Mouse (Mus musculus): ENCODE data around the gene Gm21887. TPM values are rescaled to one million over a fixed set of nuclear protein-coding genes. Genes with fewer than 3 reads are reported as not detected.
A peak's percentile ranks its signal among the peaks of the same experiment; 100 is the strongest.
"Not testable (repeated sequence)": the region's sequence is repeated elsewhere in the genome, so short reads cannot be mapped to it uniquely, and the experiment has no call there.

The Gm21887 gene
- polyA plus RNA-seq, 1 experiment from 2014 or later, result 124 TPM

GRCm38 (mm10) chrX:169988571-169989218 lies 20.8 kb upstream of the Gm21887 start:
- H3K4me2 ChIP-seq (ENCODE audit: low read length); H3K27ac ChIP-seq (ENCODE audit: low read length); H3K27me3 ChIP-seq (ENCODE audit: control insufficient read depth, insufficient read depth, low read depth, low read length); H3K9ac ChIP-seq (ENCODE audit: low read depth, low read length); H3K4me1 ChIP-seq (ENCODE audit: control insufficient read depth, insufficient read depth, low read length); H3K4me3 ChIP-seq (ENCODE audit: low read depth, low read length): not testable (repeated sequence)
- ATAC-seq, result peak; percentile 6; the same call in 1 of the 2 replicates
- peaks cover 37% of the 10 kb centered on the region for H3K36me3 ChIP-seq (ENCODE audit: control insufficient read depth, insufficient read depth, low read length)
- peaks cover 33% of the 10 kb centered on the region for H3K9me3 ChIP-seq (replicated peaks; ENCODE audit: control insufficient read depth, low read length, poor library complexity, severe bottlenecking)
- WGBS, result 94% methylated on average over 56 of the region's 56 CpGs

- H3K9me3 ChIP-seq (replicated peaks; ENCODE audit: control insufficient read depth, low read length, poor library complexity, severe bottlenecking), result peaks cover 32% of the 10 kb centered on the region
- not testable (repeated sequence) for H3K4me2 ChIP-seq (ENCODE audit: low read length); H3K4me3 ChIP-seq (ENCODE audit: low read depth, low read length); H3K9ac ChIP-seq (ENCODE audit: low read depth, low read length); H3K4me1 ChIP-seq (ENCODE audit: control insufficient read depth, insufficient read depth, low read length); H3K27ac ChIP-seq (ENCODE audit: low read length); H3K27me3 ChIP-seq (ENCODE audit: control insufficient read depth, insufficient read depth, low read depth, low read length)
- ATAC-seq, result 0 out of 2 replicates have a peak, but pooled peaks have one; percentile 0
- WGBS, result 88% methylated on average over 8 of the region's 8 CpGs
- H3K36me3 ChIP-seq (ENCODE audit: control insufficient read depth, insufficient read depth, low read length), result peaks cover 34% of the 10 kb centered on the region
Observed at GRCm38 (mm10) chrX:169989219-169989595, 20.3 kb upstream of the Gm21887 start.

GRCm38 (mm10) chrX:169989691-169990631 lies 19.5 kb upstream of the Gm21887 start:
- not testable (repeated sequence) for H3K4me1 ChIP-seq (ENCODE audit: control insufficient read depth, insufficient read depth, low read length); H3K4me3 ChIP-seq (ENCODE audit: low read depth, low read length); ATAC-seq; H3K4me2 ChIP-seq (ENCODE audit: low read length); H3K27me3 ChIP-seq (ENCODE audit: control insufficient read depth, insufficient read depth, low read depth, low read length); H3K27ac ChIP-seq (ENCODE audit: low read length); H3K9ac ChIP-seq (ENCODE audit: low read depth, low read length)
- peaks cover 28% of the 10 kb centered on the region for H3K36me3 ChIP-seq (ENCODE audit: control insufficient read depth, insufficient read depth, low read length)
- WGBS, result 76% methylated on average over 56 of the region's 56 CpGs
- peaks cover 26% of the 10 kb centered on the region for H3K9me3 ChIP-seq (replicated peaks; ENCODE audit: control insufficient read depth, low read length, poor library complexity, severe bottlenecking)

GRCm38 (mm10) chrX:169991128-169991873 lies 18.2 kb upstream of the Gm21887 start:
- H3K9me3 ChIP-seq (replicated peaks; ENCODE audit: control insufficient read depth, low read length, poor library complexity, severe bottlenecking), result peaks cover 23% of the 10 kb centered on the region
- not testable (repeated sequence) for H3K4me1 ChIP-seq (ENCODE audit: control insufficient read depth, insufficient read depth, low read length); H3K27me3 ChIP-seq (ENCODE audit: control insufficient read depth, insufficient read depth, low read depth, low read length); H3K9ac ChIP-seq (ENCODE audit: low read depth, low read length); ATAC-seq; H3K4me3 ChIP-seq (ENCODE audit: low read depth, low read length); H3K27ac ChIP-seq (ENCODE audit: low read length)
- H3K4me2 ChIP-seq (ENCODE audit: low read length), result peak overlapping the region; percentile 20; the same call in 1 of the 2 replicates
- H3K36me3 ChIP-seq (ENCODE audit: control insufficient read depth, insufficient read depth, low read length), result peaks cover 22% of the 10 kb centered on the region
- WGBS, result 9% methylated on average over 16 of the region's 28 CpGs

- 6% methylated on average over 6 of the region's 15 CpGs for WGBS
- peaks cover 23% of the 10 kb centered on the region for H3K9me3 ChIP-seq (replicated peaks; ENCODE audit: control insufficient read depth, low read length, poor library complexity, severe bottlenecking)
Observed at GRCm38 (mm10) chrX:169992086-169992930, 17.2 kb upstream of the Gm21887 start.

GRCm38 (mm10) chrX:169992951-169993547 lies 16.4 kb upstream of the Gm21887 start:
- not testable (repeated sequence) for H3K4me3 ChIP-seq (ENCODE audit: low read depth, low read length); ATAC-seq; H3K9ac ChIP-seq (ENCODE audit: low read depth, low read length); H3K27ac ChIP-seq (ENCODE audit: low read length); H3K4me2 ChIP-seq (ENCODE audit: low read length); H3K27me3 ChIP-seq (ENCODE audit: control insufficient read depth, insufficient read depth, low read depth, low read length); H3K4me1 ChIP-seq (ENCODE audit: control insufficient read depth, insufficient read depth, low read length)
- Histone ChIP-seq H3K36me3 (ENCODE audit: control insufficient read depth, insufficient read depth, low read length) (peaks cover 18% of the 10 kb centered on the region), H3K9me3 (replicated peaks; ENCODE audit: control insufficient read depth, low read length, poor library complexity, severe bottlenecking) (peaks cover 19% of the 10 kb centered on the region)
- WGBS, result no CpG with 5 or more reads among the region's 8 CpGs

More at GRCm38 (mm10) chrX:169992086-169992930, 17.2 kb upstream of the Gm21887 start:
- H3K4me1 ChIP-seq (ENCODE audit: control insufficient read depth, insufficient read depth, low read length); H3K4me2 ChIP-seq (ENCODE audit: low read length); H3K27ac ChIP-seq (ENCODE audit: low read length); H3K4me3 ChIP-seq (ENCODE audit: low read depth, low read length); H3K27me3 ChIP-seq (ENCODE audit: control insufficient read depth, insufficient read depth, low read depth, low read length); ATAC-seq; H3K9ac ChIP-seq (ENCODE audit: low read depth, low read length): not testable (repeated sequence)
- peaks cover 22% of the 10 kb centered on the region for H3K36me3 ChIP-seq (ENCODE audit: control insufficient read depth, insufficient read depth, low read length)

GRCm38 (mm10) chrX:169994011-169994865 lies 15.2 kb upstream of the Gm21887 start:
- not testable (repeated sequence) for H3K4me1 ChIP-seq (ENCODE audit: control insufficient read depth, insufficient read depth, low read length); H3K9ac ChIP-seq (ENCODE audit: low read depth, low read length); H3K36me3 ChIP-seq (ENCODE audit: control insufficient read depth, insufficient read depth, low read length); H3K4me3 ChIP-seq (ENCODE audit: low read depth, low read length); ATAC-seq; H3K27ac ChIP-seq (ENCODE audit: low read length); H3K4me2 ChIP-seq (ENCODE audit: low read length); H3K27me3 ChIP-seq (ENCODE audit: control insufficient read depth, insufficient read depth, low read depth, low read length)
- no CpG with 5 or more reads among the region's 33 CpGs for WGBS
- peaks cover 10% of the 10 kb centered on the region for H3K9me3 ChIP-seq (replicated peaks; ENCODE audit: control insufficient read depth, low read length, poor library complexity, severe bottlenecking)

Data from midbrain, embryonic 16.5 days (tissue).